Mouse (Mus musculus) left cerebral cortex, postnatal 36 days (tissue): ENCODE measurements at regions not wholly inside any gene's neighbourhood (a gene's known extent, or its start where the extent isn't known, plus 50 kb on each side); places are given as distances from the start of the nearest gene placed in this dataset.

Source experiments
- DNase-seq, 2 experiments: peaks; one replicate each; pipeline ENCODE4 v3.0.0; 2021 to 2022; ENCODE audit warnings: low spot score in 2 of 2, mixed read lengths in 1 of 2
- intact Hi-C: fragments of 180-260 bp; cut with DNase I; formaldehyde crosslinking; loops from one replicate; pipeline ENCODE4 v1.15.1; 2025

DNA sequence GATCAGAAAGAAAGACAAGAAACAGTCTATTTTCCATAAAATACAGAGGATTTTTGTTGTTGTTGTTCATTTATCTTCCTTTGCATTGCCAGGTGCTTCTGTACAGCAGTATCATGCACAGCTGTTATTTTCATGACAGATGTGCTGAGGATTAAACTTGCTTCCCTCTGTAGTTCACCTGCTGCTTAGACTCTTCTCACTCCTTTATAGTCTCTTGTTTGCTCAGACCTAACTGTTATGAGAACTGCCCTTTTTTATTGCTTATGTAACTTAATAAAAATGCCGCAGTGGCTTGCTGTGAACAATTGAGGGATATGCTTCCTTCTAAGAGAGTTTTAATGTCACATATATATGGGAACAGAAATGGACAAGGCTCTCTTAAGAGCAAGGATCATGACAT lies 467.1 kb downstream of the Adcyap1 start:
- no peak for DNase-seq
- intact Hi-C loops, result no loop called here

GRCm38 (mm10) chr17:93676366-93676962 lies 477.6 kb downstream of the Adcyap1 start:
- no peak for DNase-seq
- intact Hi-C loops, result no loop called here

- intact Hi-C loops, result no loop called here
These were observed 501.9 kb downstream of the Adcyap1 start for GRCm38 (mm10) chr17:93700685-93701084.

GRCm38 (mm10) chr17:93717623-93718022 lies 518.8 kb downstream of the Adcyap1 start:
- intact Hi-C loops, result no loop called here
- no peak for DNase-seq

More at GRCm38 (mm10) chr17:93700685-93701084, 501.9 kb downstream of the Adcyap1 start:
- DNase-seq, result no peak

DNA sequence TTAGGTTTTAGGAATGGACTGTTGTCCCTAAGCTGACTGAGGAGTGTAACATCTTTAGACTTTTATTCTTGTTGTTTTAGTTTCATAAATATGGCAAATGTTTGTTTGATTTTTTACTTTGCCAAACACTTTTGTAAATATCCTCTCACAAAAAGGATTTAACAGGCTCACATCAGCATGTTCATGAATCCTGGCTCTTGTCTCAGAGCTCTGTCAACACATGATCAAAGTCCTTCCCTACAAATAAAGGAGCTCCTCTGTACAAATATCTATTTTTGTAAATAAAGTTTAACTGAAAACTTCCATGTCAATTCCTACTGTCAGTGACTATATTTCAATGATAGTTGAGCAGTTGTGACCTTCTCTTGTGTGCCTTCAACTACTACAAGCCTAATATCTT lies 542.5 kb downstream of the Adcyap1 start:
- intact Hi-C loops, result no loop called here
- no peak for DNase-seq

DNA sequence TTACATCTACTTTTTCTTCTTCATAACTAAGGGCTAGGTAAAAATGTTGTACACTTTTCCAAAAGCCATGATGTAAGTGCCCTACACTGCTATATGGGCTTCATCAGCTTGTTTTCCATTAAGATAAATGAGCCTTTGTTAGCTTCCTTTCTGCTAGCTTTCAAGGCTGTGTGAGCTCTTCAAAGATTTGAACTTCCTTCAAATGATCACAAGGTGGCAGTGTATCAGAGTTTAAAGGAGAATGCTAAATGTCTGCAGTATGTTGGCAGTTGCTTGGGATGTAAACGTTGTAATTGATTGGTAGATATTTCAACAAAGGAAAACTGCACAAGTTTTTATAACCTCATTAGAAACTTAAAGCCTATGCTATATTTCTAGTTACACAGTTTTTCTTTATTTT lies 563.5 kb downstream of the Adcyap1 start:
- intact Hi-C loops, result loop anchor here (5.0 kb wide), 1 partner anchor 790 kb away; no protein-coding TSS in a partner anchor
- DNase-seq, result no peak
